24 mouse cellular contexts compared by ENCODE assay signal in the genomic region with DNA sequence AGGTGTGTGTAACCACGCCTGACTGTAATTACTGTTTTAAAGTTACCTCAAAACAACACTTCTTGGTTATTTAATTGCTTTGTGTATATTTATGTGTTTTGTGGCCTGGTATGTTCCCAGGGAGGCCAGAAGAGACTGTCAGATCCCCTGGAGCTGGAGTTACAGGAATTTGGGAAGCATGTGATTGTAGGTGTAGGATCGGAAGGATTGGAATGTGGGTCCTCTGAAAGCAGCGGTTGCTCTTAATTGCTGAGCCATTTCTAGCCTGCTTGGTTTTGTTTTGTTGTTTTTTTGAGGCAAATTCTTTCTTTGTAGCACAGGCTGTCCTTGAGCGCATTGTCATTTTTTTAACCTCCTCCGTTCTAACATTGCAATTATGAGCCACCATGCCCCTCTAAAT. TPM values are rescaled to one million over a fixed set of nuclear protein-coding genes. Genes with fewer than 3 reads are reported as not detected.
DNase-seq lines count a peak whose midpoint lies in the region; ATAC-seq and TF ChIP-seq lines count a peak whose summit lies in the region.
"Had no signal": no experiment of that assay in that cellular context is flagged by ENCODE, and none has a peak within 500 bp of the region (broad histone marks: within the 10 kb centered on the region; RNA-seq: fewer than 3 reads in every experiment).

No protein-coding gene starts in this region.

- no peaks in the 10 kb centered on the region for H3K9me3 ChIP-seq in embryonic facial prominence, embryonic 14.5 days (ENCODE audit: control insufficient read depth, low read length)
- H3K9me3 ChIP-seq in embryonic facial prominence, embryonic 10.5 days = no peaks in the 10 kb centered on the region
- H3K9me3 ChIP-seq in heart, embryonic 16.5 days (replicated peaks; ENCODE audit: control insufficient read depth, low read length) = no peaks in the 10 kb centered on the region
- no peaks in the 10 kb centered on the region for H3K9me3 ChIP-seq in E14TG2a.4 (ENCODE audit: low read length)
- H3K9me3 ChIP-seq in hindbrain, embryonic 11.5 days (ENCODE audit: control insufficient read depth, low read length) = no peaks in the 10 kb centered on the region
- H3K9me3 ChIP-seq: embryonic facial prominence, embryonic 15.5 days; forebrain, embryonic 10.5 days; hindbrain, embryonic 15.5 days had no signal

- CTCF ChIA-PET in Patski (lab: Charles Lee) = interaction anchor here (0.8 kb wide), 1 partner anchor 12 kb away, joined by 3 read pairs; no protein-coding TSS in a partner anchor

- peak; percentile 10 for DNase-seq in embryonic facial prominence, embryonic 14.5 days (ENCODE audit: low spot score)
- DNase-seq in embryonic facial prominence, embryonic 10.5 days (ENCODE audit: low spot score) = no peak
- no peak for DNase-seq in heart, adult 8-10 months (ENCODE audit: low spot score)
- DNase-seq in Patski (ENCODE audit: low read depth, low spot score) = peak; percentile 54
- DNase-seq in hindbrain, embryonic 11.5 days (ENCODE audit: low spot score) = no peak
- DNase-seq in lung, adult 18-20 months = no peak
- DNase-seq: adrenal gland, adult 2 months; adrenal gland, postnatal 25 days; B cell, adult 2 months; cerebellum, adult 18-20 months; cerebellum, adult 9-11 months; cerebellum, postnatal 36 days; gastrocnemius, postnatal 36 days; heart, adult 11 months; heart, postnatal 14 days had no signal

- no peaks in the 10 kb centered on the region for H3K27me3 ChIP-seq in embryonic facial prominence, embryonic 14.5 days (replicated peaks; ENCODE audit: control insufficient read depth, insufficient read depth, low read length)
- H3K27me3 ChIP-seq in embryonic facial prominence, embryonic 10.5 days (replicated peaks; ENCODE audit: low read depth, poor library complexity, severe bottlenecking) = no peaks in the 10 kb centered on the region
- H3K27me3 ChIP-seq in heart, embryonic 16.5 days (ENCODE audit: control insufficient read depth, insufficient read depth, low read length) = no peaks in the 10 kb centered on the region
- H3K27me3 ChIP-seq in E14TG2a.4 (ENCODE audit: insufficient read depth, low read length) = no peaks in the 10 kb centered on the region
- H3K27me3 ChIP-seq in Patski = no peaks in the 10 kb centered on the region
- H3K27me3 ChIP-seq in hindbrain, embryonic 11.5 days (ENCODE audit: control insufficient read depth, insufficient read depth, low read length) = no peaks in the 10 kb centered on the region
- H3K27me3 ChIP-seq: embryonic facial prominence, embryonic 15.5 days; hindbrain, embryonic 15.5 days had no signal

- H3K4me2 ChIP-seq in embryonic facial prominence, embryonic 14.5 days (ENCODE audit: low read depth, low read length) = no peak overlapping the region
- H3K4me2 ChIP-seq in heart, embryonic 16.5 days (ENCODE audit: low read depth, low read length) = no peak overlapping the region
- no peak overlapping the region for H3K4me2 ChIP-seq in hindbrain, embryonic 11.5 days (replicated peaks; ENCODE audit: low read depth, low read length)
- H3K4me2 ChIP-seq: embryonic facial prominence, embryonic 15.5 days; hindbrain, embryonic 15.5 days had no signal

- no peak overlapping the region for H3K27ac ChIP-seq in embryonic facial prominence, embryonic 14.5 days (replicated peaks; ENCODE audit: low read depth, low read length)
- H3K27ac ChIP-seq in embryonic facial prominence, embryonic 10.5 days (replicated peaks) = no peak overlapping the region
- peak overlapping the region; percentile 57 for H3K27ac ChIP-seq in heart, embryonic 16.5 days (ENCODE audit: low read length)
- H3K27ac ChIP-seq in hindbrain, embryonic 11.5 days (ENCODE audit: low read depth, low read length) = no peak overlapping the region
- H3K27ac ChIP-seq: embryonic facial prominence, embryonic 15.5 days; forebrain, embryonic 10.5 days; hindbrain, embryonic 15.5 days had no signal

- in situ Hi-C loops in Patski (cut with MboI; ENCODE audit: low pct_unique_long_range_greater_than_20kb) = no loop called here

- POLR2A ChIA-PET in Patski (lab: Charles Lee) = interaction anchor here (0.7 kb wide), 2 partner anchors 8 kb away, joined by 3 to 5 read pairs; no protein-coding TSS in a partner anchor

- H3K4me3 ChIP-seq in embryonic facial prominence, embryonic 14.5 days (ENCODE audit: low read depth, low read length) = no peak overlapping the region
- no peak overlapping the region for H3K4me3 ChIP-seq in embryonic facial prominence, embryonic 10.5 days
- H3K4me3 ChIP-seq in heart, embryonic 16.5 days (ENCODE audit: low read length) = no peak overlapping the region
- 0 out of 2 replicates have a peak overlapping the region, but pooled peaks have one; percentile 7 for H3K4me3 ChIP-seq in E14TG2a.4 (replicated peaks; ENCODE audit: low read length)
- no peak overlapping the region for H3K4me3 ChIP-seq in hindbrain, embryonic 11.5 days (ENCODE audit: low read depth, low read length)
- H3K4me3 ChIP-seq: embryonic facial prominence, embryonic 15.5 days; erythroblast, embryonic 14.5 days; forebrain, embryonic 10.5 days; hindbrain, embryonic 15.5 days had no signal

- WGBS in embryonic facial prominence, embryonic 14.5 days = 61% methylated on average over 5 of the region's 5 CpGs
- WGBS in embryonic facial prominence, embryonic 10.5 days = 68% methylated on average over 5 of the region's 5 CpGs
- 57% methylated on average over 5 of the region's 5 CpGs for WGBS in heart, embryonic 16.5 days
- WGBS in hindbrain, embryonic 11.5 days = 81% methylated on average over 5 of the region's 5 CpGs

- TF ChIP-seq CTCF in E14TG2a.4 (conservative IDR thresholded peaks at IDR 0.05; ENCODE audit: low read length) = no peak
- TF ChIP-seq CTCF in Patski (IDR thresholded peaks at IDR 0.05) = no peak

- ATAC-seq in embryonic facial prominence, embryonic 14.5 days (ENCODE audit: low read depth) = no peak
- no peak for ATAC-seq in heart, embryonic 16.5 days (replicated peaks; ENCODE audit: extremely low read depth, insufficient read depth, low FRiP score)
- peak; percentile 97 for ATAC-seq in Patski
- ATAC-seq in hindbrain, embryonic 11.5 days (ENCODE audit: low FRiP score) = no peak
- ATAC-seq: CD4-positive, CD25-positive, alpha-beta regulatory T cell, adult 4 months; forebrain, embryonic 14.5 days; intestine, postnatal 0 days had no signal

- no peaks in the 10 kb centered on the region for H3K4me1 ChIP-seq in embryonic facial prominence, embryonic 14.5 days (ENCODE audit: control insufficient read depth, insufficient read depth, low read length)
- no peaks in the 10 kb centered on the region for H3K4me1 ChIP-seq in embryonic facial prominence, embryonic 10.5 days
- peaks cover 5% of the 10 kb centered on the region for H3K4me1 ChIP-seq in heart, embryonic 16.5 days (ENCODE audit: control insufficient read depth, insufficient read depth, low read length)
- H3K4me1 ChIP-seq in E14TG2a.4 (replicated peaks; ENCODE audit: low read depth, low read length) = peaks cover 32% of the 10 kb centered on the region
- H3K4me1 ChIP-seq in hindbrain, embryonic 11.5 days (replicated peaks; ENCODE audit: control insufficient read depth, insufficient read depth, low read length) = no peaks in the 10 kb centered on the region
- H3K4me1 ChIP-seq: embryonic facial prominence, embryonic 15.5 days; forebrain, embryonic 10.5 days; hindbrain, embryonic 15.5 days had no signal

- H3K9ac ChIP-seq in embryonic facial prominence, embryonic 14.5 days (ENCODE audit: low read depth, low read length) = no peak overlapping the region
- H3K9ac ChIP-seq in heart, embryonic 16.5 days (ENCODE audit: low read length) = no peak overlapping the region
- H3K9ac ChIP-seq in hindbrain, embryonic 11.5 days (ENCODE audit: low read depth, low read length) = no peak overlapping the region
- H3K9ac ChIP-seq: embryonic facial prominence, embryonic 15.5 days; hindbrain, embryonic 15.5 days had no signal

- 0 out of 2 replicates have a peak, but pooled peaks cover 13% of the 10 kb centered on the region for H3K36me3 ChIP-seq in embryonic facial prominence, embryonic 14.5 days (ENCODE audit: control insufficient read depth, insufficient read depth, low read length)
- peaks cover 43% of the 10 kb centered on the region for H3K36me3 ChIP-seq in embryonic facial prominence, embryonic 10.5 days (replicated peaks)
- peaks cover 7% of the 10 kb centered on the region; the same call in 1 of the 2 replicates for H3K36me3 ChIP-seq in heart, embryonic 16.5 days (ENCODE audit: control insufficient read depth, insufficient read depth)
- peaks cover 34% of the 10 kb centered on the region for H3K36me3 ChIP-seq in E14TG2a.4 (ENCODE audit: insufficient read depth, low read length)
- H3K36me3 ChIP-seq in hindbrain, embryonic 11.5 days (ENCODE audit: control insufficient read depth, insufficient read depth, low read length) = peaks cover 1% of the 10 kb centered on the region; the same call in 1 of the 2 replicates

RNA-seq across cellular contexts. Expression of a gene that starts 14.4 kb away (rescaled TPM):
- polyA plus RNA-seq in embryonic facial prominence, embryonic 14.5 days (2014; fragmentation: Nextera tagmentation; extraction: Ambion mirVana) = 47.3 and 54.7 TPM in 2 replicates
- polyA plus RNA-seq in embryonic facial prominence, embryonic 10.5 days (2016; fragmentation: Nextera tagmentation; extraction: Ambion mirVana) = 94.8 and 97.0 TPM in 2 replicates
- 46.3 and 54.3 TPM in 2 replicates for polyA plus RNA-seq in heart, embryonic 16.5 days (2015; fragmentation: Nextera tagmentation; extraction: Ambion mirVana)
- total RNA-seq in heart, adult 8-10 months (2022) = 10 to 100 TPM in 3 of 4 experiments, 1 to 10 TPM in 1; 8.9 to 15.3 (median 12.2) TPM
- polyA plus RNA-seq in Patski (2021) = 30.9 TPM
- 91.6 and 103 TPM in 2 replicates for polyA plus RNA-seq in hindbrain, embryonic 11.5 days (2014; fragmentation: Nextera tagmentation; extraction: Ambion mirVana)

Comparison
In these comparisons a context has a peak if more than half of its experiments do, and no peak if none do; other contexts are left out.
1. DNase-seq: peak in embryonic facial prominence, embryonic 14.5 days (single experiment) and Patski (single experiment); none in embryonic facial prominence, embryonic 10.5 days (single experiment), heart, adult 8-10 months (single experiment), hindbrain, embryonic 11.5 days (single experiment) and lung, adult 18-20 months (0 of 2).